In the genomic region with DNA sequence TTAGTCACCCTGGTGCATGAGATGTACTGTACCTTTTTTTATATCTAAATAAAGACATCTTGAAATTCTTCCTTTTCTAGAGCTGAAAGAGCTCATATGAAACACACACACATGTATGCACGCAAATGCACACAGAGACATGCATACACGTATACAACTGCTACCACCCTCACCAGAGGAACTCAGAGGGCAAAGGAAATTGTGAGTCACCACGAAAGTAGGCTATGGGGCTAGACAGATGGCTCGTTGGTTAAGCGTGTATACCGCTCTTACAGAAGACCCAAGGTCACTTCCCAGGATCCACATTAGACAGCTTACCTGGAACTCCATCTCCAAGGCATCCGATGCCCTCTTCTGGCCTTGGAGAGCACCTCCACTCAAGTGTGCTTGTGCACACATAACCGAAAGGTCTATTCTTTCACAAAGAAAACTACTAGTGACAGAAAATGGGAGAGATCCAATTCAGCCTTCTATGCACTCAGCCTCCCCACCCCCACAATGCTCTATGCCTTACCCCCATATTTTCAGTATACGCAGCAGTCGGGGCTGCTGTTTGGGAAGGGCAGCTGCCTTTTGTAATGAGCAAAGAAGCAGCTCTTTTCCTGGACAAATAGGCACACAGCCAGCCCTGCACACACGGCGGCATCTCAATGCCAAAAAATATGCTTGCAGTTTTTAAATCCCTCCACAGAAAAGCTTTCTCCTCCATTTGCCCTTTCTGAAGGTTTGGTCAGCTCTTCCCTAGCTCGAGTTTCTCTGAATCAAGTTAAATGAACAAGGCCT, we compare ENCODE assay signal across 11 mouse cellular contexts. TPM values are rescaled to one million over a fixed set of nuclear protein-coding genes. Genes with fewer than 3 reads are reported as not detected.
A peak's percentile ranks its signal among the peaks of the same experiment; 100 is the strongest.
DNase-seq lines count a peak whose midpoint lies in the region; TF ChIP-seq lines count a peak whose summit lies in the region.
"Had no signal": no experiment of that assay in that cellular context is flagged by ENCODE, and none has a peak within 500 bp of the region (broad histone marks: within the 10 kb centered on the region; RNA-seq: fewer than 3 reads in every experiment).

No protein-coding gene starts in this region.

- H3K27me3 ChIP-seq in heart, embryonic 10.5 days (ENCODE audit: insufficient read depth, poor library complexity, severe bottlenecking): no peaks in the 10 kb centered on the region
- no peaks in the 10 kb centered on the region for H3K27me3 ChIP-seq in ES-Bruce4 (ENCODE audit: control insufficient read depth, insufficient read depth, low read length, poor library complexity, severe bottlenecking)

- no peak overlapping the region for H3K27ac ChIP-seq in heart, embryonic 10.5 days
- H3K27ac ChIP-seq in ES-Bruce4 (ENCODE audit: insufficient read depth, low read length): no peak overlapping the region
- H3K27ac ChIP-seq: limb, embryonic 12.5 days had no signal

- H3K4me1 ChIP-seq in heart, embryonic 10.5 days: peaks cover 3% of the 10 kb centered on the region; the same call in 1 of the 2 replicates
- H3K4me1 ChIP-seq in lung, adult 2 months (ENCODE audit: control insufficient read depth, insufficient read depth, low read length): no peaks in the 10 kb centered on the region
- H3K4me1 ChIP-seq in ES-Bruce4 (ENCODE audit: control insufficient read depth, insufficient read depth, low read length): no peaks in the 10 kb centered on the region
- H3K4me1 ChIP-seq: limb, embryonic 12.5 days had no signal

- 79% methylated on average over 13 of the region's 13 CpGs for WGBS in heart, embryonic 10.5 days
- 53% methylated on average over 13 of the region's 13 CpGs for WGBS in lung, adult 2 months

- H3K36me3 ChIP-seq in heart, embryonic 10.5 days: peaks cover 9% of the 10 kb centered on the region
- H3K36me3 ChIP-seq in ES-Bruce4 (ENCODE audit: control insufficient read depth, insufficient read depth, low read length, poor library complexity, severe bottlenecking): no peaks in the 10 kb centered on the region
- H3K36me3 ChIP-seq: limb, embryonic 12.5 days had no signal

- TF ChIP-seq POLR2A in lung, adult 2 months (IDR thresholded peaks at IDR 0.05; ENCODE audit: borderline replicate concordance, extremely low read depth, low read depth, low read length): no peak
- TF ChIP-seq POLR2A in ES-Bruce4 (IDR thresholded peaks at IDR 0.05; ENCODE audit: insufficient read depth, low read length): no peak

- H3K9ac ChIP-seq in ES-Bruce4 (ENCODE audit: low read depth, poor library complexity, severe bottlenecking): no peak overlapping the region
- H3K9ac ChIP-seq: limb, embryonic 12.5 days had no signal

- TF ChIP-seq CTCF in lung, adult 2 months (IDR thresholded peaks at IDR 0.05; ENCODE audit: insufficient read depth, low read length): peak; percentile 31; the same call in 1 of the 2 replicates
- peak; percentile 43 for TF ChIP-seq CTCF in ES-Bruce4 (IDR thresholded peaks at IDR 0.05; ENCODE audit: low read depth, low read length)

- no peaks in the 10 kb centered on the region for H3K9me3 ChIP-seq in heart, embryonic 10.5 days
- no peaks in the 10 kb centered on the region for H3K9me3 ChIP-seq in ES-Bruce4 (replicated peaks; ENCODE audit: control insufficient read depth, insufficient read depth, low read length, poor library complexity, severe bottlenecking)
- H3K9me3 ChIP-seq: limb, embryonic 12.5 days had no signal

- H3K4me3 ChIP-seq in heart, embryonic 10.5 days: no peak overlapping the region
- H3K4me3 ChIP-seq in lung, adult 2 months (replicated peaks; ENCODE audit: extremely low read depth, low read depth, low read length): no peak overlapping the region
- H3K4me3 ChIP-seq in ES-Bruce4 (ENCODE audit: low read depth, low read length): no peak overlapping the region
- H3K4me3 ChIP-seq: erythroblast, embryonic 14.5 days; limb, embryonic 12.5 days had no signal

- no peak for TF ChIP-seq EP300 in ES-Bruce4 (IDR thresholded peaks at IDR 0.05; ENCODE audit: insufficient read depth, low read depth, low read length)

- peak; percentile 67 for DNase-seq in heart, embryonic 10.5 days (ENCODE audit: low spot score)
- no peak for DNase-seq in heart, adult 18-20 months
- DNase-seq in lung, adult 2 months: no peak
- DNase-seq in lung, adult 18-20 months: no peak
- DNase-seq in c-Kit-positive CD71-negative TER-119-negative erythroid progenitor cells, embryonic 14.5 days (ENCODE audit: low read depth): peak; percentile 13
- no peak for DNase-seq in liver
- no peak for DNase-seq in thymus, postnatal 0 days (ENCODE audit: low spot score)

RNA-seq across cellular contexts. Expression of a gene that starts 25.6 kb away (rescaled TPM):
- polyA plus RNA-seq in heart, embryonic 10.5 days (2016; fragmentation: Nextera tagmentation; extraction: Ambion mirVana): 0.07 and 0.23 TPM in 2 replicates
- 1 to 10 TPM; 1.5 to 1.8 TPM for total RNA-seq in heart, adult 18-20 months (2021)
- 0.62 and 1.3 TPM in 2 replicates for polyA plus RNA-seq in lung, adult 2 months (2012; rRNA removed)
- polyA plus RNA-seq in ES-Bruce4 (2011; ENCODE audit: insufficient read depth, insufficient read length, low read depth, missing spikeins): 0.23 and 0.51 TPM in 2 replicates
- polyA plus RNA-seq in thymus, postnatal 0 days (2015; fragmentation: Nextera tagmentation; extraction: Ambion mirVana): 0.28 and 0.40 TPM in 2 replicates
- total RNA-seq: common myeloid progenitor, adult 5-6 weeks had no signal
- polyA plus RNA-seq: erythroblast, embryonic 14.5 days had no signal

RNA-seq across cellular contexts. Expression of a gene that starts 43.2 kb away (rescaled TPM):
- 34.1 and 40.4 TPM in 2 replicates for polyA plus RNA-seq in heart, embryonic 10.5 days (2016; fragmentation: Nextera tagmentation; extraction: Ambion mirVana)
- 100 to 1,000 TPM in 1 of 2 experiments, 10 to 100 TPM in 1; 97.6 to 104 TPM for total RNA-seq in heart, adult 18-20 months (2021)
- polyA plus RNA-seq in lung, adult 2 months (2012; rRNA removed): 515 and 566 TPM in 2 replicates
- 0.34 and 0.38 TPM in 2 replicates for polyA plus RNA-seq in ES-Bruce4 (2011; ENCODE audit: insufficient read depth, insufficient read length, low read depth, missing spikeins)
- polyA plus RNA-seq in thymus, postnatal 0 days (2015; fragmentation: Nextera tagmentation; extraction: Ambion mirVana): 7.8 and 8.3 TPM in 2 replicates
- total RNA-seq: common myeloid progenitor, adult 5-6 weeks had no signal

Comparison
In these comparisons a context has a peak if more than half of its experiments do, and no peak if none do; other contexts are left out.
1. DNase-seq: peak in heart, embryonic 10.5 days (single experiment) and c-Kit-positive CD71-negative TER-119-negative erythroid progenitor cells, embryonic 14.5 days (single experiment); none in heart, adult 18-20 months (0 of 2), lung, adult 2 months (single experiment), lung, adult 18-20 months (0 of 2), liver (single experiment) and thymus, postnatal 0 days (single experiment).
2. RNA of a gene that starts 43.2 kb away (polyA plus RNA-seq): 515 to 566 TPM in lung, adult 2 months; 34.1 to 40.4 TPM in heart, embryonic 10.5 days, 7.8 to 8.3 TPM in thymus, postnatal 0 days and 0.34 to 0.38 TPM in ES-Bruce4; every median in the first group is over 10 times any median in the second.